Mouse (Mus musculus) C2C12 (cell line): Measurements from ENCODE around the gene Esp8.

Experiments used
- CEBPB ChIP-seq: IDR thresholded peaks from one replicate; pipeline ENCODE4 v1.6.1; 2011; ENCODE audit warnings: low read depth, mild to moderate bottlenecking, control low read depth, moderate library complexity
- CTCF ChIP-seq: IDR thresholded peaks from one replicate; pipeline ENCODE4 v1.5.1; 2011; ENCODE audit not compliant: control insufficient read depth, insufficient read depth, insufficient read length

GRCm38 (mm10) chr17:40553470-40553869 is 33.6 kb downstream of the Esp8 start:
- TF ChIP-seq CEBPB (no peak), CTCF (no peak)
